Mouse (Mus musculus): ENCODE data around the gene Fbln2. TPM values are rescaled to one million over a fixed set of nuclear protein-coding genes. Genes with fewer than 3 reads are reported as not detected.

The Fbln2 gene
- polyA plus RNA-seq, 2 experiments = 219 to 294 TPM

- H3K27ac ChIP-seq (replicated peaks; ENCODE audit: low read depth, low read length) = no peak overlapping the region
- H3K9me3 ChIP-seq (ENCODE audit: control insufficient read depth, low read length) = no peaks in the 10 kb centered on the region
- ATAC-seq (ENCODE audit: low FRiP score, low read depth) (no peak), DNase-seq (ENCODE audit: low spot score) (no peak)
- TF ChIP-seq POLR2A (IDR thresholded peaks at IDR 0.05; ENCODE audit: borderline replicate concordance, extremely low read depth, insufficient read depth, insufficient read length) = no peak
- no peak overlapping the region for H3K4me3 ChIP-seq (replicated peaks; ENCODE audit: low read length)
- H3K9ac ChIP-seq (ENCODE audit: low read depth, low read length, severe bottlenecking) = no peak overlapping the region
- no peaks in the 10 kb centered on the region for H3K27me3 ChIP-seq (ENCODE audit: control insufficient read depth, insufficient read depth, low read length)
- H3K4me1 ChIP-seq (ENCODE audit: control insufficient read depth, insufficient read depth, low read length) = no peaks in the 10 kb centered on the region
- 89% methylated on average over 1 of the region's 1 CpGs for WGBS
- H3K4me2 ChIP-seq (replicated peaks; ENCODE audit: low read depth, low read length, severe bottlenecking) = no peak overlapping the region
- peaks cover 79% of the 10 kb centered on the region for H3K36me3 ChIP-seq (ENCODE audit: control insufficient read depth, insufficient read depth, low read length)
Observed at GRCm38 (mm10) chr6:91266647-91267046, 54.4 kb downstream of the Fbln2 start.

DNA sequence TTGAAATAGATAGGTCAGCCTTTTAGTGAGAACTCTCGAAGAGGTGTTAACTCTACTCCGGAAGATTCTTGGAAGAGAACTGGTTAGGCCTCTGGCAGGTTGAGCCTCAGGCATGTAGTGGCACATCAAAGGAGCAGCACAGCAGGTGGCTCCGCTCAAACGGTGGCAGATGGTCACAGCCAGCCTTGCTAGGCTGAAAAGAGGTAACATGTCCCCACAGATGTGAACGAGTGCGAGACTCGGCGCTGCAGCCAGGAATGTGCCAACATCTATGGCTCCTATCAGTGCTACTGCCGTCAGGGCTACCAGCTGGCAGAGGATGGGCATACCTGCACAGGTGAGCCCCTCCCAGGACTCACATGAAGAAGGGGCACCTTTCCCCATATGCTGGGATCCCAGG, 56.1 kb downstream of the Fbln2 start:
- no peaks in the 10 kb centered on the region for H3K9me3 ChIP-seq (ENCODE audit: control insufficient read depth, low read length)
- H3K9ac ChIP-seq (ENCODE audit: low read depth, low read length, severe bottlenecking) = no peak overlapping the region
- 13% methylated on average over 9 of the region's 9 CpGs for WGBS
- H3K27me3 ChIP-seq (ENCODE audit: control insufficient read depth, insufficient read depth, low read length) = no peaks in the 10 kb centered on the region
- no peaks in the 10 kb centered on the region for H3K4me1 ChIP-seq (ENCODE audit: control insufficient read depth, insufficient read depth, low read length)
- H3K4me2 ChIP-seq (replicated peaks; ENCODE audit: low read depth, low read length, severe bottlenecking) = no peak overlapping the region
- H3K4me3 ChIP-seq (replicated peaks; ENCODE audit: low read length) = no peak overlapping the region
- H3K27ac ChIP-seq (replicated peaks; ENCODE audit: low read depth, low read length) = no peak overlapping the region
- TF ChIP-seq POLR2A (IDR thresholded peaks at IDR 0.05; ENCODE audit: borderline replicate concordance, extremely low read depth, insufficient read depth, insufficient read length) = no peak
- peaks cover 76% of the 10 kb centered on the region for H3K36me3 ChIP-seq (ENCODE audit: control insufficient read depth, insufficient read depth, low read length)
- ATAC-seq (ENCODE audit: low FRiP score, low read depth) (no peak), DNase-seq (ENCODE audit: low spot score) (no peak)

GRCm38 (mm10) chr6:91277549-91277948, 65.3 kb downstream of the Fbln2 start:
- no peak overlapping the region for H3K4me3 ChIP-seq (replicated peaks; ENCODE audit: low read length)
- H3K36me3 ChIP-seq (ENCODE audit: control insufficient read depth, insufficient read depth, low read length) = peaks cover 18% of the 10 kb centered on the region
- no peaks in the 10 kb centered on the region for H3K27me3 ChIP-seq (ENCODE audit: control insufficient read depth, insufficient read depth, low read length)
- WGBS = 2% methylated on average over 7 of the region's 7 CpGs
- ATAC-seq (ENCODE audit: low FRiP score, low read depth) = peak; percentile 34; the same call in 1 of the 2 replicates
- TF ChIP-seq POLR2A (IDR thresholded peaks at IDR 0.05; ENCODE audit: borderline replicate concordance, extremely low read depth, insufficient read depth, insufficient read length) = no peak
- DNase-seq (ENCODE audit: low spot score) = peak; percentile 77
- H3K4me1 ChIP-seq (ENCODE audit: control insufficient read depth, insufficient read depth, low read length) = no peaks in the 10 kb centered on the region
- no peak overlapping the region for H3K9ac ChIP-seq (ENCODE audit: low read depth, low read length, severe bottlenecking)
- H3K4me2 ChIP-seq (replicated peaks; ENCODE audit: low read depth, low read length, severe bottlenecking) = no peak overlapping the region
- H3K9me3 ChIP-seq (ENCODE audit: control insufficient read depth, low read length) = no peaks in the 10 kb centered on the region
- no peak overlapping the region for H3K27ac ChIP-seq (replicated peaks; ENCODE audit: low read depth, low read length)

DNA sequence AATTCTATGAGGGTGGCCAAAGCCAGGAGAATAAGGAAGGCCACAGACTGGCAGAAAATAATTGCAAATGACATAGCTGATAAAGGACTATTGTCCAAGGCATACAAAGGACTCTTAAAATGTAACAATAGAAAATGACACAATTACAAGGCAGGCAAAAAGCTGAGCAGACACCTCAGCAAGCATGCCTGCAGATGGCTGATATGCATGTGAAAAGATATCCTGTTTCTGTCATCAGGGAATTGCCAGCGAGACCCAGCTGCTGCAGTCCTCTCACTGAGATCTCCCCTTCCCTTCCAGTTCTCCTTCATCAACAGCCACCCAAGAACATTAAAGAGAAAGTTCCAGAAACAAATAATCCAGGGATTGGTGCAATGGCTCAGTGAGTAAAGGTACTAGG, 66.0 kb downstream of the Fbln2 start:
- Histone ChIP-seq H3K27ac (replicated peaks; ENCODE audit: low read depth, low read length) (no peak overlapping the region), H3K9ac (ENCODE audit: low read depth, low read length, severe bottlenecking) (no peak overlapping the region), H3K36me3 (ENCODE audit: control insufficient read depth, insufficient read depth, low read length) (peaks cover 12% of the 10 kb centered on the region), H3K4me1 (ENCODE audit: control insufficient read depth, insufficient read depth, low read length) (no peaks in the 10 kb centered on the region), H3K9me3 (ENCODE audit: control insufficient read depth, low read length) (no peaks in the 10 kb centered on the region), H3K4me2 (replicated peaks; ENCODE audit: low read depth, low read length, severe bottlenecking) (no peak overlapping the region), H3K27me3 (ENCODE audit: control insufficient read depth, insufficient read depth, low read length) (no peaks in the 10 kb centered on the region), H3K4me3 (replicated peaks; ENCODE audit: low read length) (no peak overlapping the region)
- DNase-seq (ENCODE audit: low spot score) = no peak
- 47% methylated on average over 1 of the region's 1 CpGs for WGBS
- no peak for ATAC-seq (ENCODE audit: low FRiP score, low read depth)
- TF ChIP-seq POLR2A (IDR thresholded peaks at IDR 0.05; ENCODE audit: borderline replicate concordance, extremely low read depth, insufficient read depth, insufficient read length) = no peak

DNA sequence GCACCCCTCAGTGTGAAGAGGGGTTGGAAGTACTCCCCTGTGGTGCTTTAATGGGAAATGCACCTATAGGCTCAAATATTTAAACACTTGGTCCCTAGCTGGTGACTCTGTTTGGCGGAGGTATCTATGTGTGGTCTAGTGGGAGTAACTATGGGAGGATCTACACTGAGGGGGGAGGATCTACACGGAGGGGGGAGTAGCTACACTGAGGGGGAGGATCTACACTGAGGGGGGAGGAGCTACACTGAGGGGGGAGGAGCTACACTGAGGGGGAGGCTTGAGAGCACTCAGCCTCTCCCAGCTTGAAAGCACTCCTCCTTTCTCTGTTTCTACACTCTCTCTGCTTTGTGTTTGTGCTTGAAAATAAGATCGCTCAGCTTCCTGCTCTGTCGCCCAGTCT, 67.2 kb downstream of the Fbln2 start:
- H3K4me1 ChIP-seq (ENCODE audit: control insufficient read depth, insufficient read depth, low read length) = no peaks in the 10 kb centered on the region
- no peak overlapping the region for H3K9ac ChIP-seq (ENCODE audit: low read depth, low read length, severe bottlenecking)
- no peak overlapping the region for H3K4me2 ChIP-seq (replicated peaks; ENCODE audit: low read depth, low read length, severe bottlenecking)
- 29% methylated on average over 4 of the region's 4 CpGs for WGBS
- peaks cover 12% of the 10 kb centered on the region for H3K27me3 ChIP-seq (ENCODE audit: control insufficient read depth, insufficient read depth, low read length)
- no peak overlapping the region for H3K4me3 ChIP-seq (replicated peaks; ENCODE audit: low read length)
- no peaks in the 10 kb centered on the region for H3K9me3 ChIP-seq (ENCODE audit: control insufficient read depth, low read length)
- no peak for TF ChIP-seq POLR2A (IDR thresholded peaks at IDR 0.05; ENCODE audit: borderline replicate concordance, extremely low read depth, insufficient read depth, insufficient read length)
- no peak overlapping the region for H3K27ac ChIP-seq (replicated peaks; ENCODE audit: low read depth, low read length)
- DNase-seq (ENCODE audit: low spot score) = no peak
- peaks cover 2% of the 10 kb centered on the region; the same call in 1 of the 2 replicates for H3K36me3 ChIP-seq (ENCODE audit: control insufficient read depth, insufficient read depth, low read length)
- ATAC-seq (ENCODE audit: low FRiP score, low read depth) = no peak

- WGBS = 1% methylated on average over 6 of the region's 6 CpGs
- peaks cover 29% of the 10 kb centered on the region for H3K27me3 ChIP-seq (ENCODE audit: control insufficient read depth, insufficient read depth, low read length)
- peaks cover 7% of the 10 kb centered on the region for H3K4me1 ChIP-seq (ENCODE audit: control insufficient read depth, insufficient read depth, low read length)
- no peak overlapping the region for H3K9ac ChIP-seq (ENCODE audit: low read depth, low read length, severe bottlenecking)
- no peaks in the 10 kb centered on the region for H3K9me3 ChIP-seq (ENCODE audit: control insufficient read depth, low read length)
- DNase-seq (ENCODE audit: low spot score) (peak; percentile 80), ATAC-seq (ENCODE audit: low FRiP score, low read depth) (peak; percentile 60; the same call in 1 of the 2 replicates)
- TF ChIP-seq POLR2A (IDR thresholded peaks at IDR 0.05; ENCODE audit: borderline replicate concordance, extremely low read depth, insufficient read depth, insufficient read length) = no peak
- no peak overlapping the region for H3K27ac ChIP-seq (replicated peaks; ENCODE audit: low read depth, low read length)
- no peak overlapping the region for H3K4me2 ChIP-seq (replicated peaks; ENCODE audit: low read depth, low read length, severe bottlenecking)
- H3K4me3 ChIP-seq (replicated peaks; ENCODE audit: low read length) = no peak overlapping the region
- no peaks in the 10 kb centered on the region for H3K36me3 ChIP-seq (ENCODE audit: control insufficient read depth, insufficient read depth, low read length)
Observed at GRCm38 (mm10) chr6:91281206-91281605, 69.0 kb downstream of the Fbln2 start.

All from limb, embryonic 14.5 days (tissue).